Mouse (Mus musculus) testis, adult 2 months (tissue): ENCODE results near the gene Atp2a1.

Source experiments
- CTCF ChIP-seq: fragments of 200-500 bp; IDR thresholded peaks from 2 replicates; pipeline ENCODE4 v1.5.1; 2012; ENCODE audit warnings: low read depth, mild to moderate bottlenecking, inconsistent platforms, low read length, moderate library complexity; ENCODE audit not compliant: control insufficient read depth, insufficient read depth, insufficient replicate concordance
- POLR2A ChIP-seq: fragments of 200-500 bp; IDR thresholded peaks from 2 replicates; pipeline ENCODE4 v1.6.1; 2012; ENCODE audit warnings: low read depth, mild to moderate bottlenecking, inconsistent platforms, low read length, moderate library complexity; ENCODE audit not compliant: control insufficient read depth

- TF ChIP-seq CTCF (no peak), POLR2A (no peak)
Observed at GRCm38 (mm10) chr7:126502751-126503150, 39.8 kb upstream of the Atp2a1 start.
